Mouse (Mus musculus): ENCODE results near the gene Map4k2. TPM values are rescaled to one million over a fixed set of nuclear protein-coding genes. Genes with fewer than 3 reads are reported as not detected.

Map4k2 gene
- polyA plus RNA-seq (2012; rRNA removed): 29.5 and 37.2 TPM in 2 replicates

DNA sequence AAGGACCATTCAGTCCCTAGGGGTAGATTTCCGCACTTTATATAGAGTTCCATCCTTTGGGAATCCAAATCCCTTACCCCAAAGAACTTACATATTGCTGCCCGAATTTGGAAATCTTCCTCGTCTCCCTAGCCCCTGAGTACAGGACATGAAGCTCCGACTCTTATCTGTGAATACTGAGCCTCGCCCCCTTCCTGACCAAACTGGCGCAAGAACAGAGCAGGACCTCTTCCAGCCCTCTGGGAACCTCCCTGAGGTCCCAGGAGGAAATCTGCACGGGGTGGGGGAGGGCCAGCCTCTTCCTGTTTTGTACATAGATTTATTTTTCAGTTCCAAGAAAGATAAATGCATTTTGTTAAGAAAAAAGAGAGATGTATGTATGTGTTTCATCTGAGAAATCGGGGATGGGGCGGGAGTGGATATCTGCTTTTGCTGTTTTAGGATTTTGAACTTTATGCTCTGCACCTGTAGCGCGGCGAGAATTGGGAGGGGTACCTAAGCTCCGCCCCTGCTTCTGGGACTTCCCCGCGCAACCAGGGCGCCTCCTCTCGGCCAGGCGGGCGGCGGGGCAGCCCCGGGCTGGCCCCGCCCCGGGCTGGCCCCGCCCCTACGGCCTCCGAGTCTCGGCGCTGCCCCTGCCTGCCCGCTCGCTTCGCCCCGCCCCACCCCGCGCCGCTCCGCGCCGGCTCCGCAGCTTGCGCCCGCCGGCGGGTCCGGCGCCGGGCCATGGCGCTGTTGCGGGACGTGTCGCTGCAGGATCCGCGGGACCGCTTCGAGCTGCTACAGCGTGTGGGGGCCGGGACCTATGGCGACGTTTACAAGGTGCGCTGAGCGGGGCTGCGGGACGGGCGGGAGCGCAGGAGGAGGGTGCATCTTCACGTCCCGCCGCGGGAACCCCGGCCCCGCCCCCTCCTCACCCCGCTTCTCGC, at the start of gene Map4k2:
Gene Map4k2, plus strand, starts transcription at position 612 of the 929 bp plus-strand sequence.

DNA sequence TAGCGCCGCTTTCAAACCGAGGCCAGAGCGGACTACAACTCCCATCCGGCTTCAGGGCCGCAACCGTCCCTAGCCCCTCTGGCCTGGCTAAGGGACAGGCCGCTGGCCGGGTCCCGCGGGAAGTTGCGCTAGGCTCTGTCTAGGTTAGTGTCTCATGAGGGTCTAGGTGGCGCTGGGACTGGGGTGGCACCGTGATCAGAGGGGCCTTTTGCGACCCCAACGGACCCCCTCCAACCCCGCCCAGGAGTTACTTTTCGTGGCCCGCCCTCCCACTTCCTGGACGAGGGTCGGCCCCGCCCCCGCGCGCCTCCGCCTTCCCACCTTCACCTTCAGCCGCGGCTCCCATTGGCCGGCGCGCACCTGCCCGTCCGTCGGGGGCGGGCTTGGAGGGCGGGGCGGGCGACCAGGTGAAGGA, 34.8 kb upstream of the Map4k2 start, which contains the start of gene Cdc42bpg:
Gene Cdc42bpg, plus strand, starts transcription at position 320 of the 415 bp plus-strand sequence.

DNA sequence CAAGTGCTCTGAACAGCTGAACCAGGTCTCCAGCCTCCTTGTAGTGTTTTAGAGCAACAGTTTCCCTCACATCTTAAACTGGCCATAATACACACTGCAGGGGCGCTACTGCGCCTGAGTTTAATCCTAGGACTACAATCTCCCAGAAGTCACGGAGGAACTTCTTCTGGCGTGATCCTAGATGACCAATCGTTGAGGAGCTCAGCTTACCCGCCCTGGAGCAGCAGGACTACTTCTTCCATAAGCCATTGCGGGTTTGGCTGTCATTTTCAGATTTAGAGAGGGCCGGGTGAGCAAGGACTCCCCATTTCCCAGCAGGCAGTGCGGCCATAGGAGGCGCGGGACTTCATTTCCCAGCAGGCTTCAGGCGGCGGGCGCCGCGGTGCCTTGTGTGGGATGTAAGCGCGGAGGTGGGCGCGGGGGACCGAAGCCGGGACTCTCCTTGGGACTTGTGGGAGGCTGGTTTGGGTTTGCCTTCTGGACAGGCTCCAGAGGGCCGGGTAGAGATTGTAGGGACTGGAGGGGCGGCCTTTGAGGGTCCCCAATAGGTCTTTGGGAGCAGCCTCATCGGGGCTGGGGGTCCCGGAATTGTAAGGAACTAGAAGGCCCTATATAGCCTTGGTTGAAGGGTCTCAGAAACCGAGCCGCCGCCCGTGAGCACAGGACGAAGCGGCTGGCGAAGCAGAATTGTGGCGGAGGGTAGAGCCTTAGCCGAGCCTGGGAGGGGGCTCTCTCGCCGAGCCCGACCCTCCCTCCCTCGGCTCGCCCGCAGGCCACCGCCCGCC, 6.1 kb upstream of the Map4k2 start, which contains the start of gene Men1:
Gene Men1, plus strand, starts transcription at position 307 of the 785 bp plus-strand sequence.

DNA sequence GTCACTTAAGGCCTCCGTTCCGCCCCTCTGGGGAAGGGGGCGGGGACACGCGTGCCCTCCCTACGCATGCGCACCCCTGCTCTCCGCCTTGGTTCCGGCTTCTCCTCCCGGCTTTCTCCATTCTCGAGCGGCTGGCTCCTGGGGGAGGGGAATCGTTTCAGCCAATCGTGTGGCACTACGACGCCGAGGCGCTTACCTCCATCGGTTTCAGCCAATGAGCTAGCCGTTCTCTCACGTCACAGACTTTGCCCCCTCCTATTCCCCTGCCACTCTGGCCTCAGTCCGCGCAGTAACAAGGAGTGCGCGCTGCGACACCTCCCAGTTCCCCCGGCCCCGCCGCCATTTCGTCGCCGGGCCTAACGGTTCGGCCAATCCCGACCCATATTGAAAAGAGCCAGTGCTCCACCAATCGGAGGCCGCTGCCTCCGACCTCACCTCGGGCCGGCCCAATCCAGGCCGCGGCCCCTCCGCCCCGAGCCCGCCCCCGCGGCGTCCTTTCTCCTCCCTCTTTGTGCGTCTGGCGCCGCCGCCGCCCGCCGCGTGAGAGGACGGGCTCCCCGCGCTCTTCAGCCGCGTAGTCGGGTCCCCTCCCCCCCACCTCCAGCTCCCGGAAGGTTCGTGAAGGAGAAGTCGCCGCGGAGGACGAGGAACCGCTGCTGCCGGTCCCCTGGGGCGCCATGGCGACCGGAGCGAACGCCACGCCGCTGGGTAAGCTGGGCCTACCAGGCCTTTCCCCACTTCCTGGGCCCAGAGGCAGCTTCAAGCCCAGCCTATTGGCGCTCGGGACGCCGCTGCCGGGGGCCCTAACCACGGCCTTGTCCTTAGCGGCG, 22.7 kb downstream of the Map4k2 start, which contains the start of gene Sf1:
Gene Sf1, plus strand, starts transcription at position 280 of the 830 bp plus-strand sequence.

DNA sequence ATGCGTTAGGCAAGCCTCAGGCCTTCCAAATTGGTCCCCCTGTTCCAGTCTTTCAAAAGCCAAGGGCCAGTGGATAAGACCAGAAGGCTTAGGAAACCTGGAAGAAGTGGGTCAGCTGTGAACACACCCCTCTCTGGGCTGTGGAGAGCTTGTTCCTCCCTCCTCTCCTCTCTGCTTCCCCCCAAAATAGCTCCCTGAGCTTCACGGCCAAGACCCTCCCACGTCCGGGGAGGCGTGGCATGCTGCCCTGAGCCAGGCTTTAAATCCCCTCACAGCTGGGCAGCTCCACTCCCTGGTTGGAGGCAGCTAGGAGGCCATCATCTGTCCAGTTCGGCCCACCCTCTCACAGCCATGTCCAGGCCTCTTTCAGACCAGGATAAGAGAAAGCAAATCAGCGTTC, 43.2 kb downstream of the Map4k2 start, which contains the start of gene Pygm:
Gene Pygm, plus strand, starts transcription at position 272 of the 400 bp plus-strand sequence.

DNA sequence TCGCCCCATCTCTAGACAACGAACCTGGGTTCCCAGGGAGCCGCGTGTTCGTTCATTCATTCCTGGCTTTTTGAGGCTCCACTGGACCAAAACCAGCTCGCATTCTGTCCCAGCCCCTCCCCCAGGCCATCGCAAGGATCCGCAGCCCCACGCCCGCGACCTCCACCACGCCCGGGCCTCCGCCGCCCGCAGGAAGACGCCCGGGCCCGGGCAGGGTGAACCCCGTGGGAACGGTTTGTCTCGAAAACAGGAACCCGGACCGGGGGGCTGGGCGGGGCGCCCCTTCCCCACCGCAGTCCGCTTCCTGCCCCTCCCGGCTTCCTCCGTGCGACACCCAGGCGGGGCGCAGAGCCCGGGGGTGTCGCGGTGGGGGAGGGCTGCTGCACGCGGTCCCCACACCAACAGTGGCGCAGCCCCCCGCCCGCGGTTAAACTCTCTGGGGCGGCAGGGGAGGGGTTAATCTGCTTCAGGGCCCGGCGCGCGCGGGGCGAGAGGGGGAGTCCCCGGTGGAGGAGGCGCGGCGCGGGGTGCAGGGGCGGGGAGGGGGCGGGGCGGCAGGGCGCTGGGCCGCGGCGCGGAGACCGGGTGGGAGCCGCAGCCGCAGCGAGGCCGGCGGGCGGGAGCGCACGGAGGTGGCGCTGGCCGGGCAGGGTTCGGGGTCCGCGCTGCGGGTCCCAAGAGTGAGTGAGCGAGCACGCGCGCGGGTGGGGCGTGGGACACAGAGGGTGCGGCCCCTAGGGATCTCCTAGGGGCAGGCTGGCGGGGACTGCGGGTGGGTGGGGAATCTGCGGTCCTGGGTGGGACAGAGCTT, 58.6 kb downstream of the Map4k2 start, which contains the start of gene Rasgrp2:
Gene Rasgrp2, plus strand, starts transcription at position 56 of the 811 bp plus-strand sequence.

Other genes starting within 250 kb of the Map4k2 start
- gene AC131692.1, start 246.7 kb upstream of the Map4k2 start, polyA plus RNA-seq (2012; rRNA removed): 0.14 and 0.23 TPM in 2 replicates
- gene Naaladl1, start 235.4 kb upstream of the Map4k2 start, polyA plus RNA-seq (2012; rRNA removed): 2.1 TPM in 2 replicates
- 12.5 and 12.8 TPM in 2 replicates for gene Sac3d1, start 222.5 kb upstream of the Map4k2 start, polyA plus RNA-seq (2012; rRNA removed)
- gene Snx15, start 212.8 kb upstream of the Map4k2 start, polyA plus RNA-seq (2012; rRNA removed): 32.0 and 35.8 TPM in 2 replicates
- 1.4 and 1.5 TPM in 2 replicates for gene Batf2, start 200.2 kb upstream of the Map4k2 start, polyA plus RNA-seq (2012; rRNA removed)
- 16.7 and 18.5 TPM in 2 replicates for gene Arl2, start 199.6 kb upstream of the Map4k2 start, polyA plus RNA-seq (2012; rRNA removed)
- 0.05 TPM in 2 replicates for gene Majin, start 156.7 kb upstream of the Map4k2 start, polyA plus RNA-seq (2012; rRNA removed)
- gene Gpha2, start 114.8 kb upstream of the Map4k2 start, polyA plus RNA-seq (2012; rRNA removed): not detected in 2 replicates
- gene Ppp2r5b, start 105.3 kb upstream of the Map4k2 start, polyA plus RNA-seq (2012; rRNA removed): 4.8 and 5.2 TPM in 2 replicates
- 5.6 and 6.8 TPM in 2 replicates for gene Atg2a, start 99.5 kb upstream of the Map4k2 start, polyA plus RNA-seq (2012; rRNA removed)
- gene Ehd1, start 64.4 kb upstream of the Map4k2 start, polyA plus RNA-seq (2012; rRNA removed): 57.5 and 76.1 TPM in 2 replicates
- gene Cdc42bpg, start 34.7 kb upstream of the Map4k2 start, polyA plus RNA-seq (2012; rRNA removed): 4.2 and 5.4 TPM in 2 replicates
- 16.8 and 18.1 TPM in 2 replicates for gene Men1, start 6.2 kb upstream of the Map4k2 start, polyA plus RNA-seq (2012; rRNA removed)
- 43.1 and 53.9 TPM in 2 replicates for gene Sf1, start 22.6 kb downstream of the Map4k2 start, polyA plus RNA-seq (2012; rRNA removed)
- 3.5 and 4.3 TPM in 2 replicates for gene Pygm, start 43.3 kb downstream of the Map4k2 start, polyA plus RNA-seq (2012; rRNA removed)
- gene Rasgrp2, start 58.2 kb downstream of the Map4k2 start, polyA plus RNA-seq (2012; rRNA removed): 80.4 and 84.1 TPM in 2 replicates
- gene Nrxn2, start 77.6 kb downstream of the Map4k2 start, polyA plus RNA-seq (2012; rRNA removed): 0.39 and 0.82 TPM in 2 replicates
- 0.01 and 0.04 TPM in 2 replicates for gene Slc22a12, start 201.9 kb downstream of the Map4k2 start, polyA plus RNA-seq (2012; rRNA removed)

Data from liver, embryonic 18 days (tissue).